Mouse (Mus musculus) T-helper 1 cell (primary cell): ENCODE data around the gene Itpr1.

Experiments used
- in situ Hi-C: fragments of 300-600 bp; cut with MboI, MseI; formaldehyde crosslinking; loops from one replicate; pipeline ENCODE4 v1.15.1; 2025; ENCODE audit warnings: high pct_unique_total_duplicates

The Itpr1 gene

DNA sequence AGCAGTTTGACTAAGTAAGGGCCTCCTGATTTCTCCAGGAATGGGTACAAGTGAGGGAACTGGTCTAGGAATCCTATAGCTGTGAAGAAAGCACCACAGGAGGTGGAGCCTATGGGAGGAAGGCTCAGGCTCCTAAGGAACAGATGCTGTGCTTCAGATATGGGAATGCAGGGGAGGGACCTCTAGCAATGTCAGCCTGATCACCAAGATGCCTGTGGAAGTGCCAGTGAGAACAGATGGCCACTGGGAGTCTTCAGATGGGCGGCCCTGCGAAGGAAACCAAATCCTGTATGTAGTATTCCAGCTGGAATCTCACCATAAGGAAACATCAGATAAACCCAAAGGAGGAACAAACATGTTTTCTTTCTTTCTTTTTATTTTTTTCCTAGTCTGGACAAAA, 108.8 kb downstream of the Itpr1 start:
- in situ Hi-C loops, result no loop called here

DNA sequence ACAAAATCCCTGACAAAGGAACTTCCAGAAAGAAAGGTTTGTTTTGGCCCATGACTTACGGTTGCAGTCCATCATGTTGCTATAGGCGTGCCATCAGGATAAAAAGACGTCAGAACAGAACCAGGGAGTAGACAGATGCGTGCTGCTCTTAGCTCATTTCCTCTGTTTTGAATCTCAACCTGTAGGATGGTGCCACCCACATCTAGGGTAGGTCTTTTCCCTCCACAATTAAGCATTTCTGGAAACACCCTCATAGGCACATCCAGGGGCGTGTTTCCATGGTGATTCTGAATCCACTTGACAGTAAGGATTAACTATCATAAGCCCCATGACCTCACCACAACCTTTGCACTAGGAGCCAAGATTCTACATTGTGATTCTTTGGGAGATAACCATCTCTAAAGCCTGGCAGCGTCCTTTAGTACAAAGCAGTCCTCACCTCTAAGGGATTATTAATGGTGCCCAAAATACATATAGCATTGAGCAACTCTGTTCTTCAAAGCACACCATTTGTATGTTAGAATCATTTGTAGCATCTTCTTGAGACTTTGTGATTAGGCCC, 111.6 kb downstream of the Itpr1 start:
- in situ Hi-C loops, result no loop called here

DNA sequence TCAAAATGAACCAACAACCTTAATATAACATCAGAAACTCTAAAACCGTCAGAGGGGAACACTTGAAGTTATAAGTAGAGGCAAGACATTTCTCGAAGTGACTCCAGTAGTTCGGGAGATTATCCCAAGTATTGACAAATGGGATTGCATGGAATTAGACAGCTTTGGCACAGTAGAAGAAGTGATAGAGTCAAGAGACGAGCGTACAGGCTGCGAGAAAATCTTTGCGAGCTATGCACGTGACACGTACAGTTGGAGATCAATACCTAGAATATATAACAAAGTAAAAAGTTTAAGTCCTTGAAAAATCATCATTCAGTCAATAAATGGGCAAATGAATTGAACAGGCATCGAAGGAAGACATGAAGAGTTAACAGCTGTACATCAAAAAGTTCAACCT, 112.5 kb downstream of the Itpr1 start:
- in situ Hi-C loops, result no loop called here

DNA sequence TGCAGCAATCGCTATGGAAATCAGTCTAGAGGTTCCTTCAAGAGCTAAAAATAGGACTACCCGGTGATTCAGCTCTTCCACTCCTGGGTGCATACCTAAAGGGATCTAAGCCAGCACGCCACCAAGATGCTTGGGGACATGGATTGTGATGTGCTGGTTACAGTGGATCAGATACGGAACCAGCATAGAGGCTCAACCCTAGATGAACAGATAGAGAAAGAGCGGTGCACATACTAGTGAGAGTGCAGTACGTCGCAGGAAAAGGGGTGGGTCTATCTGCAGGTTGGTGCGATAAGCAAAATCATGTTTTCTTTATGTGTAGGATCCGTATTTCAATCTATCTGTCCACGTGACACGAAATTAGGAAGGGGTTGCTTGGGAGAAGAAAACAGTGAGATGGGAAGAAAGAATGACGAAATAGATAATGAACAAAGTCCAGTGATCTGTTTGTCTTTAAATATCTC, 113.1 kb downstream of the Itpr1 start:
- in situ Hi-C loops, result no loop called here

DNA sequence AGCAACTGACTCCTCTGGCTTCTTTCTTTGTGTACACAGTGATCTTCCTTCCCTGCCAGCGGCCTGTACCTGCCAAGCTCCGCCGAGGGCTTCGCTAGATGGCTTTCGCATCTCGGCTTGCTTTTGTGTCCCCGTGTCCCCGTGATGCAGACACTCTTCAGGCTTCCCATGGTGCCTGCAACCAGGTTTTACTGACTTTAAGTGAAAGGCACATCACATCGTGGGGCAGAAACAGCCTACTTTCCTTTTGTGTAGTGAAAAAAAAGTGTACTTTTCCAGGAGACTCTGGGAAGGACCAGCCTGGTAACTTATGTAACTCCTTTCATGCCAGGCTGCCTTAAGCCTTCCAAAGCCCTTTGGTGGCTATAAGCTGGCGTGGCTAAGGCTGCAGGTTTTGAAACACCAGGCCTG, 113.9 kb downstream of the Itpr1 start:
- in situ Hi-C loops, result no loop called here

DNA sequence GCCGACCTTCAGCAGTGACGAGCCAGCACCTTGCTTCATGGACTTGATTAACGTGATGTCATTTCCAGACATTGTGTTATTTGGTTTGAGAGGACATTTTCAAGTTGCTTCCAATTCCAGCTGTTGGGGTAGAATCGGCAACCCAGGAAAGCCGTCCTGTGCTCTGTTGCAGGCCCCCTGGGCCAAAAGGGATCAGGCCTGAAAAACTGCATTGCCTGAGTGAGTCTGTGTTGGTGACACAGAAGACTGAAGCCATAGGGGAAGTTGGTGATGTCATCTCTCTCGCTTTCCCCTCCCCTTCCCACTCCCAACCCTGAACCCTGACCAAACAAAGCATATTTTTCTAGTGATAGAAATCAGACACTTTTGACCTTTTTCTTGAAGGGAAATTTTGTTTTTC, 114.7 kb downstream of the Itpr1 start:
- in situ Hi-C loops, result no loop called here

DNA sequence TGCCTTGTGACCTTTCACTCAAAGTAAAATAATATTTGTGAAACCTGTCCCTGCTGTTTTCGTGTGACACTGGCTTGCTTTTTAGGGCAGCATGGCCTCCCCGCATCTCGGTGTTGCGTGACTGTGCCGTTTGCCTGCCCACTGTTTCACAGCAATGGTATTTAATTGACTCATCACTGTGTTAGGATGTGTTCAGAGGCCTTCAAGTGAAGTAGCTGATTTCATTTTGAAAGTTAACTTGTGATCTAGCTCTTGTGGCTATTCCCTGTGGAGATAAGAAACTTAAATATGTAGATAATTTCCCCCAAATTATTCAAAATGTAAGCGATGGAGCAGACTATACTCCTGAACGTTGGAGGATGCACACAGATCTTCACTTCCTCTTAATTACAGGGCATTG, 115.4 kb downstream of the Itpr1 start:
- in situ Hi-C loops, result no loop called here

DNA sequence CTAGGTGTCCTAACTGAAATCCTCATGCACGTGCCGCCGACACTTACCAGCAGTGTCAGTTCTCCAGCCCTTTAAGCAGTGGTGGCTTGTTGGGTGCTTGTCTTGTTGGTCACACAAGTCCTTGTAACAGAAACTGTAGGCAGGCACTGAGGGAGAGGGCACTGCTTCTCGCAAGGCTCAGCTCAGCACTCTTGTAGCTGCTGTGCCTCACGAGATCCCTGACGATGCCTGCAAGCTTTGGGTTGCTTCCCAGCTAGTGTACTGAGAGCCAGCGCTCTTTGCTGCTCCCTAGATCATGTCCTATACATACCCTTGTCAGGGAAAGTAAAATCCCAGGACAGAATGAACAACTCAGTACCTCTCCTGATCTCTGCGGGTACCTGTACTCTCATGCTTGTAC, 117.6 kb downstream of the Itpr1 start:
- in situ Hi-C loops, result no loop called here

DNA sequence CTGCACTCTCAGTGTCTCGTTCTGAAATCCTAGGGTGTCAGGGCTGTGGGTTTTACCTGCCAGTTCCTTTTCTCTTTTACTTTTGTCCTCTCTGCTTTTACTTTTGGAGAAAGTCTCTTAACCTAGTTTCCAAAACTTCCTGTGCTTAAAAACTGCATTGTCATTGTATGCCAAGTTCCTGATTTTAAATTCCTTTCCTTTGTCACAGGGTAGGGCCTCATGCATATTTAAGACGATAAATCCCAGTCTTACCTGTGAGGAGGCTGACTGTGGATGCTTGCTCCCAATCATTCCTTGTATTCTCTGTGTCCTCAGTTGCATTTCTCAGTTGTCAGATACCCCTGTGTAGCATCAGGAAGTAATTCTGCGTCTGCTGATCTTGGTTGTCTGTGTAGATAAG, 118.4 kb downstream of the Itpr1 start:
- in situ Hi-C loops, result no loop called here

DNA sequence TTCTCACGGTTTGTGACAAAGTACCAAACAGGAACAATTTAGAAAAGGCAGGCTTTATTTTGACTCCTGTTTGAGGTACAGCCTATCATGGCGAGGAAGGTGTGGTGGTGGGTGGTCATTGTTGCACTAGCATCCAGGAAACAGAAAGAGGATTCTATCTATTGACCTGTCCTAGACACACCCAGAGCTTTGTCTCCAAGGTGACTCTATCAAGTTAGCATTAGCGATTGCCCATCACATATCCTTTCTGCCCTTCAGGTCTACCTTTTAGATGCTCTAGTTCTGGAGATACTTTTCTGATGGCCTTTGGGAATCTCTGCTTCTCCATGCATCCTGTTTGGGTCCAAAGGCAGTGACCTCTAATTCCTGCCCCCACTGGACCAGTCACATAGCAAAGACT, 121.2 kb downstream of the Itpr1 start:
- in situ Hi-C loops, result no loop called here

DNA sequence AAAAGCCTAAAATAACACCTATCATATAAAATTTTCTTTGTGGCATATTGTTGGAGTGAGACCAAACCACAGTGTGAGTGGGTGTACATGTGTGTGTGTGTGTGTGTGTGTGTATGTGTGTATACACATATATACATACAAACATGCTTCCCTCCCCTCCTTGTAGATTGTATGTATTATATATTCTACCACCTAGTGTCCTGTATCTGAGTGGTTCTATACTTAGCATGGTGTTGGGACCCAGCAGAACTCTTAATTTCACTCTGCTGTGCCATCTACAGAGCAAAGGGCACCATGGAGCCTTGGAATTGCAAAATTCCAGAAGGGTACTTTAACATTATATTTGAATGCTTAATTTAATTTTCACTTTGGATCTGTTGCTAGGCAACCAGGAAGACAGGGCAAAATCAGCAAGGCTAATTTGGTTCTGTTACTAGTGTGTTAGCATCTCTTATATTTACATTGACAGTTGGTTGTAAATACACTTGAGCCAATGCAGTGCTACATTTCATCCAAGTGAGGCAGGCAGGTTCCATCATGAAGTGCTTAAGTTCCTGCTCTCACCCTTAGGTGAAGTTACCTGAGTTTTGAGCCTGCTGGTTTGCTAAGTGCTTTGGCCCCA, 122.4 kb downstream of the Itpr1 start:
- in situ Hi-C loops, result no loop called here

DNA sequence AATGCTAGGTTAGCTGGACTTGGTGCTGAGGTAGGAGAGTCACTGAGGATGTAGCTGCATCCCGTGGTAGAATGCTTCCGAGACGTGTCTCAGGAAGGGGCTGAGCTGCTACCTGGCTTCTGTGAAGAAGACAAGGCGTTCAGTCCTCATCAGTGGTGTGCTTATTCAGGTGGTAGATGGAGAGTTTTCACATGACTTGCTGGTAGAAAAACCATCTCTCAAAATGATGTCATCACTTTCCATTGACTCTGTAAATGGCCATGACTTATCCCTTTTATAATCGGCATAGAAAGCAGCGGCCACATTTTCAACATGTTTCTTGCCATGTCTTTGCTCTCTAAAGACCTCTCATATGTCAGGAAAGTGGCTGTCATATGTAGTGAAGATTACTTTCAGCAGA, 123.6 kb downstream of the Itpr1 start:
- in situ Hi-C loops, result no loop called here

DNA sequence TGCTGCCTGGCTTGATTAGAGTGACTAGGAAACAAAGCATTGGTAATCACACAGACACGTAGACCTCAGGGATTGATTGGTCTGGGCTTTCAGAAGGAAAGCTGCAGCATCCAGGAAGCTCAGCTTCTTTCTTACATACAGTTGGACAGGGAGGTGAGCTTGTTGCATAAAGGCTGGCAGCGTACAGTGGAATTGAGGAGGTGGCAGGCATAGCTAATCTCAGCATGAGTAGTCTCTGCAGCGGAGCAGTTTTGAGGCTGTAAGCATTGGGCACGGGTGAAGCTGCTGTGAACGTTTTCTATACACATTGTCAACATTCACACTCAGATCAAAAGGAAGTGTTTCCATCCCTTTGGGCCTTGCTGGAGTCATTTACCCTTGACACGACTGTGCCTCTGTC, 124.4 kb downstream of the Itpr1 start:
- in situ Hi-C loops, result no loop called here

DNA sequence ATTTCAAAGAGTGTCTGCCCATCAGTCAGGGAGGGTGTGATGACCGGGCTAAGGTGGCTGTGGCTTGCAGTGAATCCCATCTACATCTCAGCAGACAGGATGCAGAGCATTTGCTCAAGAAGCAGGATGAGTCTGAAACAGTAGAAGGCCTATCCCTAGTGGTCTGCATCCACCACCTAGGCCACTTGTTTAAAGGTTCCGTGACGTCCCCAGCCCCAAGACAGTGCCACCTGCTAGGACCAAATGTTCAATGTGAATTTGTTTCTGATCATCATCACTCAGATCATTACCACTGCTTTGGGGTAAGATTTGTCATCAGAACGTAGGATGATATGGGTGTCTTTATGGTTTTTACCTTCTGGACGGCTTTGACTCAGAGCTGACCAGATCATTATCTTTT, 125.5 kb downstream of the Itpr1 start:
- in situ Hi-C loops, result no loop called here

DNA sequence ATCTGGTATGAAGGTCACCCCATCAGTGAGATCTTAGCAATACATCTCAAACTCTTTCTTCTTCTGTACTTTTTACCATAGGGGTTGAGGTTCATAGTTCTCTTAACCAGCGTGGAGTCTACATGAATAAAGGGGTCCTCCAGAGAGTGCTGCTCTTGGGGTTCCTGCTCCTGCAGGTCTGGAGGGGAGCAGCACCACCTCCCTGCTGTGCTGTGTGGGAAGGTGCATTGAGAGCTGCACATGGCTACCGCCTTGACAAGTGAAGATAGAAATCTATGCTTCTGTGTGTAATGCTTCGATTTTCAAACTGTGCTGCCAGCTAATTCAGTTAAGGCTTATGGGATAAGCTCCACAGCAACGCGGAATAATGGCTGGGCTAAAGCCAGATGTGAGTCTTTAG, 130.1 kb downstream of the Itpr1 start:
- in situ Hi-C loops, result no loop called here

DNA sequence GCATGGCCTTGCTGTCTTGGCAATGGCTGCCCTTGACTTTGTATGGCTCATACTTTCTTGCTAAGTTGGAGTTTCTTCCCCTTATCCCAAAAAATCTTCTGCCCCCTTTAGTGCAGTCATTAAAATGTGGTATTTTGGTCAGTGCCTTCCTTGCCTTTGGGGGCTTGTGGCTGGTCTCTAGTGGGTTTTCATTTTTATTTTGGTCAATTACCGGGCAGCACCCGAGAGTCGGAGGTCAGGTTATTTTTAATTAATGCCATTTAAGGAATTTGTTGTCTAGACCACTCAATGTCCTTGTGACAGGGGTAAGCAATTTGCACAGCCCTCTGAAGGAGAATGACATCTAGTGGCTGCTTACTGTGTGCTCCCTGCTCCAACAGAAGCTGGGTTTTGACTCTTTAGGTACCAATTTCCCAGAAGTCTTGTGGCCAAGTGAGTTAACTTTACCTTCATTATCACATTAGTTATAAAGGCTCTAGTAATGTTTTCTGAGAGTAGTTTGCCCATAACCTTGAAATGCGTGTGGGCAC, 130.9 kb downstream of the Itpr1 start:
- in situ Hi-C loops, result no loop called here

DNA sequence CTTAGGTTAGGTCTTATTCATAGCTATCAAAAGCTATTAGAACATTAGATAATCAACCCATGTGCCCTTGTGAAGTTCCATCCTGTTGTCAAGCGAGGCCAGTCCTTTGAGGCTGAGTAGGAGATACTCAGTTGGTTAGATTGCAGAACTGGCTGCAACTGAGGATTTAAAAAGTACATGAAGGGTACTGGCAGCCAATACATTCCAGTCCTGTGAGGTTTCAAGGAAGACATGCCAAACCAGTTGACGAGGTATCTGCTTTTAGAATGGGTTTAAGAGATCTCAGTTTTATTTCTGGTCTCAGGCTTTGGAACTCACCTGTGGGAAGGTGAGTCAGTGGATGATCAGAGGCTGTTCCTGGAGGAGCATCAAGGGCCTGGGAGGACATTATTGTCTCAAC, 137.9 kb downstream of the Itpr1 start:
- in situ Hi-C loops, result no loop called here

DNA sequence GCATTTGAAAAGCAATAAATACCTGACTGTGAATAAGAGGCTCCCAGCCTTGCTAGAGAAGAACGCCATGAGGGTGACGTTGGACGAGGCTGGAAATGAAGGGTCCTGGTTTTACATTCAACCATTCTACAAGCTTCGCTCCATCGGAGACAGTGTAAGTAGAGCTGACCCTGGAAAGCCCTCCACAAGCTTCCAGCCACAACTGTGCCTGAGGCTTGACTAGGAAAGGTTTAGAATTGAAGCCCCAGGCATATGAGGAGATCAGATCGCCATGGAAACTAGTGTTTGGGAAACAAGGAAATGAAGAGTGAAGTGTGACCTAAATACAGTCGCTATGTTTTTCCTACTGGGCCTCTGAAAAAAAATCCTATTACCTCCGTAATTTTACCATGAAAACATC, 139.1 kb downstream of the Itpr1 start:
- in situ Hi-C loops, result no loop called here

DNA sequence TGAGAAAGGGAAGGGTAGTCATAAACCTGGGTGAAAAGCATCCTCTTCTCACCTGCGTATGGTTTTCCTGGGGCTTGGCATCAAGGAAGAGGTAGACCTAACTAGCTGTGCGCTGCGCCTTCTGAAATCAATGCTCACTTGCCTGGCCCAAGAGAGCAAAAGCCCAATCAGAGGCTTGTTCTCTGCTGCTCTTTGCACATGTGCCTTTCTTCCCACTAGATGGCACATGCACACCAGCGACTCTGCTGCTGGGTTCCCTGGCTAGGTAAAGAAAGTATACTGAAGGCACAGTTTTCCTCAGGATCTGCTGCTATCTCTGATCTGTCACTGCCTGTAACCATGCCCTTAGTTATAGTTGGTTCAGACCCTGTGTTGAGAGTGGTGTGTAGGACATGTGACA, 154.5 kb downstream of the Itpr1 start:
- in situ Hi-C loops, result no loop called here

DNA sequence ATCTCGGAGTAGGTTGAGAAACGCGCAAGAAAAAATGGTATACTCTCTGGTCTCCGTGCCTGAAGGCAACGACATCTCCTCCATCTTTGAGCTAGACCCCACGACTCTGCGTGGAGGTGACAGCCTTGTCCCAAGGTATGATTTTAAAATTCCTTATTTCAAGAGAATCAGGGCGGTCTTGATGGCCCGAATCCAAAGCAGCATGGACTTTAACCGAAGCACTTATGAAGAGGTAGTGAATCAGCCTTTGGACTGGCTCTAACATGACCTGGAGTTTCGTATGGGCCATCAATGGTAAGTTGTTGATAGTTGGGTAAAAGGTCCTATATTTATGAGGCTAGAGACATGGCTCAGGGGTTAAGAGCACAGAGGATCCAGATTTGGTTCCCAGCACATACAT, 156.1 kb downstream of the Itpr1 start:
- in situ Hi-C loops, result no loop called here

DNA sequence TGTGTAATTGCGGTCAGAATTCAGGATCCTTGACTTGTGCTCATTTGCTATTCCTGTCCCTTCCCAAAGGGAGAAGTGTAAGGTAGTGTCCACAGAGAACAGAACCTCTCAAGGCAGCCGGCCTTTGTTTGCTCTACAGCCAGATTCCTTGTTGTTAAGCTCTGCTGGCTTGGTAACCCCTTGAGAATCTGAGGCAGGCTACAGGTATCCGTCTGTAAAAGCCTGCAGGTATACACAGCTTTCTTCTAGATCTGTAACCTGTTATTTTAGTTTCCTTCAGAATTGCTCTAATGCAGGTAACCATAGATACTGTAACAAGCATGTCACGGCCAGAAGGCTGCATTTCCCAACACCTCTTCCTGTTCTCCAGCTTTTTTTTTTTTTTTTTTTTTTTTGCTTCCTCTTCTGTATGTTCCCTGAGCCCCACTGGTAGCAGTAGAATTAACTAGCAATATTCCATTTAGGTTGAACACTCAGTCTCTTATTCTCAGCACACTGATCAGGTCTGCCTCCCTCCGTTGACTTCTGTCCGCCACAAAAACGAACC, 158.5 kb downstream of the Itpr1 start:
- in situ Hi-C loops, result no loop called here

DNA sequence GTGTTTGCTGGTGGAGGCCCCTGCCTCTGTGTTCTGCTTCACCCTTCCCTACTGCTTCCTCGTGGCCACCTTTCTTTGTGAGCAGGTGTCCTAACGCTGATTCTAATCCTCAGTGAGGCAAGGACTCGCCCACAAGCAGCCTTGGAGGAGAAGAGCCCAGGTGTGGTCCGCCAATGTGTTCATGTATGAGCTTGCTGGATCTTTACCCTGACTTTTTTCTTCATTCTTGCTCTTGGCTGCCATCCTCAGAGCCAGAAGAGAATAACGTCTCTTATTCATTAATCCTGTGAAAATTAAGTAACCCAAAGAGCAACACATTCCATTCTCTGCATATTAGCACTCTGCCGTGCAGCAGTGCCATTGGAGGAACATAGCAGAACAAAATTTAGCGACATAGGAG, 161.1 kb downstream of the Itpr1 start:
- in situ Hi-C loops, result no loop called here

DNA sequence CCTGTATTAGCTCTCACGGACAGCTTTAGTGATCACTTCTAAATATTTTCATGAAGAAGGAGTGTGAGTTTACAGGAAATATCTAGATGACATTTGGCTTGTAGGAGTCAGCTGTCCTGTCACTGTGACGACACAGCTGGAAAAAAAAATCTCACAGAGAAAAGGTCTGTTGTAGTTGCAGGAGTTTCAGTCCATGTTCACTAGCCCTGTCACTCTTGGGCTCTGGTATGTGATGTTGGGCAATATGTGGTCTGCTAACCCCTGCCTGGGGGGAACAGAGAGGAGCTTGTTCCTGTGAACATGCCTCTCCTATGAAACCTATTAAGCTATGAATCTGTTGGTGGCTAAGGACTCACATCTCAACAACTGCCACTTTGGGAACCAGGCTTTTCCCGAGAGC, 166.1 kb downstream of the Itpr1 start:
- in situ Hi-C loops, result loop anchor here (25.0 kb wide), 1 partner anchor 1592 kb away; no protein-coding TSS in a partner anchor
